Mouse (Mus musculus) yolk sac, embryonic 10.5 days (tissue): Measurements from ENCODE around the gene Actl7b.

ENCODE experiments used
- DNase-seq: peaks from one replicate; pipeline ENCODE4 v3.0.0-alpha.2; 2017; ENCODE audit warnings: low spot score

The Actl7b gene

DNA sequence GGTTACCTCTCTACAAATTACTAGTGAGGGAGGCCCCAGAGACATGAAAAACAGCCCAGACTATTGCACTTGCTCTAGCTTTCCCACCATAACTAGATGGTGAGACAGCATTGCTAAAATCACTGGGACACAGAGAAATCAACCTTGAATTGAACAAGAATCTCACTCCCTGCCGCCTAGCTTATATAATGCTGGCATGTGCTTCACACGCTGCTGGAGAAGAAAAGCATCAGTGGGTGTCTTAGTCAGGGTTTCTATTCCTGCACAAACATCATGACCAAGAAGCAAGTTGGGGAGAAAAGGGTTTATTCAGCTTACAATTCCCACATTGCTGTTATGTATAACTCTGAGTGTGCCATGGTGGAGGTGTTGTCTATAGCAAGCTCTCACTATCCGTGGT, 28.1 kb downstream of the Actl7b start:
- no peak for DNase-seq

DNA sequence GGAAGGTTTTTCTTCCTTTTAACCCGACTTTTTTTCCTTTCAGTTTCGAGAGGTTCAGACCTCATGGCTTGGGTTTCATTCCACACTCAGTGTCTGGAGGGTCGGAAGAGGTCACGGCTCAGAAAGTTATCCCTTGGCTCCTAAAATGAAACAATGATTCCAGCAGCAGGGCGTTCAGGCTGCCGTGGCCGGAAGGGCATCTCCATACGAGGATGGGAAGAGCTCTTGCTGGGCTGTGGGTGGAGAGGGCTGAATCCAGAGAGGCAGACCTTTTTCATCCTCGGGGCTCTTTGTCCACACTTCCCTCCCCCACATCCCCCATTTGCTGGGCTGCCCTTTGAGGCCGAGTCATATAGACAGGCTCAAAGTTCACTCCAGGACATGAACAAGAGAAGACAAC, 39.0 kb downstream of the Actl7b start:
- peak; percentile 24 for DNase-seq

DNA sequence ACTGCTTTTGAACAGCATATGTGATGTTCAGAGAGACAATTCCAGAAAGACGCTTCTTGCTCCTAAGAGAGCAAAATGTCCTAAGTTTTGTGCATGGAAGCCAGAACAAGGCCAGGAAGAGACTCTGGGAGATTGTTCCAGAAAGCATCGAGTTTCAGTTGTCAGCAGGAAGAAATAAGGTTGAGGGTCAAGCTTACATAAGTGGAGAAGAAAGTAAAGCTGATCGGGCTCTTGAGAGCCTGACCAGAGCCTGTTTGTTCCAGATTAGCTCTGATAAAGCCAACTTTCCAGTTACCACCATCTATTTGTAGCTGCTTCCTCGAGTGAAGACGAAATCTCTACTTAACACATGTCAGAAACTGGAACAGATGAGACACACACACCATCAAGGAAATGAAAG, 42.6 kb downstream of the Actl7b start:
- DNase-seq: no peak

DNA sequence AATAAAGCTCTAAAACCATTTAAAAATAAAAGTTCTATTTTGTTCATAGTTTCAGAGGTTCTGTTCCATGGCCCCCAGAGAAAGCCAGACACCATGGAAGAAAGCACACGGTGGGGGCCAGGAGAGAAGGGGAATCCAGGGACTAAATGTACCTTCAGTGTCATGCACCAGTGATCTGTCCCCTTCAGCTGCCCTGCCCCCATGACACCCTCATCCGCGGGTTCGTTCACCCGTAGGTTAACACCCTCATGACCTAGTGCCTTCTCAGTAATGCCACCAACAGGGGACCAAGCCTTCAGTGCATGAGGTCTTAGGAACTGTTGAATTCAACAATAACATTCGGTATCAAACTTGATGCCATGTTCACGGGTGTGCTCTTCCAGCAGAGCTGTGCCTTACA, 44.8 kb downstream of the Actl7b start:
- no peak for DNase-seq
